Mouse (Mus musculus) testis, adult 2 months (tissue): ENCODE measurements around the gene Mavs. TPM values are rescaled to one million over a fixed set of nuclear protein-coding genes. Genes with fewer than 3 reads are reported as not detected.
A peak's percentile ranks its signal among the peaks of the same experiment; 100 is the strongest.

ENCODE experiments used
- H3K27ac ChIP-seq: fragments of 200-500 bp; 2 replicates; pipeline ENCODE4 v1.5.1; 2012; ENCODE audit warnings: low read depth, low read length; ENCODE audit not compliant: control insufficient read depth, insufficient read depth
- H3K27me3 ChIP-seq: fragments of 200-500 bp; 2 replicates; pipeline ENCODE4 v1.6.1; 2012; ENCODE audit warnings: mild to moderate bottlenecking, low read length, moderate library complexity; ENCODE audit not compliant: control insufficient read depth, insufficient read depth
- H3K36me3 ChIP-seq: fragments of 200-500 bp; 2 replicates; pipeline ENCODE4 v1.6.1; 2012; ENCODE audit warnings: mild to moderate bottlenecking, low read length; ENCODE audit not compliant: control insufficient read depth, insufficient read depth
- H3K4me1 ChIP-seq: fragments of 200-500 bp; 2 replicates; pipeline ENCODE4 v1.6.1; 2012; ENCODE audit warnings: low read length; ENCODE audit not compliant: control insufficient read depth, insufficient read depth
- H3K4me3 ChIP-seq: fragments of 200-500 bp; 2 replicates; pipeline ENCODE4 v1.5.1; 2012; ENCODE audit warnings: low read depth, mild to moderate bottlenecking, low read length, moderate library complexity, mixed read lengths; ENCODE audit not compliant: control insufficient read depth
- CTCF ChIP-seq: fragments of 200-500 bp; IDR thresholded peaks from 2 replicates; pipeline ENCODE4 v1.5.1; 2012; ENCODE audit warnings: low read depth, mild to moderate bottlenecking, inconsistent platforms, low read length, moderate library complexity; ENCODE audit not compliant: control insufficient read depth, insufficient read depth, insufficient replicate concordance
- POLR2A ChIP-seq: fragments of 200-500 bp; IDR thresholded peaks from 2 replicates; pipeline ENCODE4 v1.6.1; 2012; ENCODE audit warnings: low read depth, mild to moderate bottlenecking, inconsistent platforms, low read length, moderate library complexity; ENCODE audit not compliant: control insufficient read depth
- polyA plus RNA-seq: library from polyadenylated mRNA; depleted of rRNA; stranded (reverse); fragments of >200 nt; gene quantifications from 2 replicates; pipeline ENCODE4 v1.2.3, GENCODE M21; 2012; rRNA removed

Gene Mavs
- polyA plus RNA-seq: 13.3 and 15.6 TPM in 2 replicates

DNA sequence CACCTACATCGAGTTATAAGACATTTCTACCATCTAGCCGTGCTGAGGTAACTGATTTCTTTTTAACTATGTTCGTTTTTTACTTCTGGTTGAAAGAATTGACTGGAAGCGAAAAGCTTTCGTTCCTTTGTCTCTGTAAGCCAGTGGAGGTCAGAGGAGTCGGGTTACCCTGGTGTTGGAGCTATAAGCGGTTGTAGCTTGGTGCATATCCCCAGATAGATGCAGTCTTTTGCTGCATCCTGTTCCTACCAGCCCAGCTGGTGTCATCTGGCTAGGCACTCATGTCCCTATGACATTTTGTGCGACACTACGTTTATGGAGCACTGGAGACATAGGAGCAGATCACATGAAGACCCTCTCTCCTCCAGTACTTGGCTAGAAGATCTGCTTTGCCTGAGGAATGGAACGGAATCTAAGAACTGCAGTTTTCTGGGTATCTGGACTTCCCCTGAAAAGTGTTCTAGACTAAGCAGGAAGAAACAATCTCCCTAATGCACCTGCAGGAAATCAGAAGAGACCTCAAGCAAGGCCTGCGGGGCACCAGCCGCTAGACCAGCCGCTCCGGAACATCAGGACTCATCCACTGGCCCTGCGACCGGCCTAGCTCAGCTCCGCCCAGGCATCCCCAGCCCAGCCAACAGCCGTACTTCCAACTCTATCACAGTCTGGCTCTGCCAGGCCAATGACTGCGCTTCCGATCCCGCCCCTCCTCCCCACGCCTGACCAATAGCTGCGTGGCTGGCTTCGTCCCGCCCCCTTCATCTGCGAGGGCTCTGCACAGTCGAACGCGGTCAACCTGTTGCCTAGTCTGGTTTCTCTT, at the start of gene Mavs:
Gene Mavs, plus strand, starts transcription at position 757 of the 820 bp plus-strand sequence.
- TF ChIP-seq CTCF: no peak
- TF ChIP-seq POLR2A: peak; percentile 88
- H3K27ac ChIP-seq: peak within 1 kb of the TSS; percentile 64
- no peaks in the 10 kb centered on the region for H3K27me3 ChIP-seq
- H3K36me3 ChIP-seq: no peaks in the 10 kb centered on the region
- H3K4me1 ChIP-seq: peaks cover 15% of the 10 kb centered on the region
- H3K4me3 ChIP-seq: peak within 1 kb of the TSS; percentile 85

DNA sequence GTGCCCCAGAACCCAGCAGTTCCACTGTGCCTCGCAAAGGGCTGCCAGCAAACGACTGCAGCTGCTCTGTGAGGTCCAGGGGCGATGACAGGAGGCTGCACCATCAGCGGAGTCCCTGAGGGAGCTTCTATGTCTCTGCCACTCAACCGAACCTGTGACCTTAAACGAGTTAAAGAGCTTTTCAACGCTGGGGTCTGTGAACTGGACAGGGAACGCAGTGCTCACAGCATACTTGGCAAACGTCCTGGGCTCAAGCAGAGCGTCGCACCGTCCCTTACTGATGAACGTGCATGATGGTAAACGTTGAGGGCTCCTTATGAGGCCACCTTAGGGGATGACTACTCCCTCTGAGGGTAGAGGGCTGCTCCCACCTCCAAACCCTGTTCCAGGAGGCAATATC, 47.5 kb upstream of the Mavs start:
- H3K27ac ChIP-seq: no peak overlapping the region
- no peaks in the 10 kb centered on the region for H3K36me3 ChIP-seq
- TF ChIP-seq CTCF: no peak
- no peak for TF ChIP-seq POLR2A
- no peaks in the 10 kb centered on the region for H3K27me3 ChIP-seq
- peaks cover 10% of the 10 kb centered on the region for H3K4me1 ChIP-seq
- H3K4me3 ChIP-seq: peak overlapping the region; percentile 65

DNA sequence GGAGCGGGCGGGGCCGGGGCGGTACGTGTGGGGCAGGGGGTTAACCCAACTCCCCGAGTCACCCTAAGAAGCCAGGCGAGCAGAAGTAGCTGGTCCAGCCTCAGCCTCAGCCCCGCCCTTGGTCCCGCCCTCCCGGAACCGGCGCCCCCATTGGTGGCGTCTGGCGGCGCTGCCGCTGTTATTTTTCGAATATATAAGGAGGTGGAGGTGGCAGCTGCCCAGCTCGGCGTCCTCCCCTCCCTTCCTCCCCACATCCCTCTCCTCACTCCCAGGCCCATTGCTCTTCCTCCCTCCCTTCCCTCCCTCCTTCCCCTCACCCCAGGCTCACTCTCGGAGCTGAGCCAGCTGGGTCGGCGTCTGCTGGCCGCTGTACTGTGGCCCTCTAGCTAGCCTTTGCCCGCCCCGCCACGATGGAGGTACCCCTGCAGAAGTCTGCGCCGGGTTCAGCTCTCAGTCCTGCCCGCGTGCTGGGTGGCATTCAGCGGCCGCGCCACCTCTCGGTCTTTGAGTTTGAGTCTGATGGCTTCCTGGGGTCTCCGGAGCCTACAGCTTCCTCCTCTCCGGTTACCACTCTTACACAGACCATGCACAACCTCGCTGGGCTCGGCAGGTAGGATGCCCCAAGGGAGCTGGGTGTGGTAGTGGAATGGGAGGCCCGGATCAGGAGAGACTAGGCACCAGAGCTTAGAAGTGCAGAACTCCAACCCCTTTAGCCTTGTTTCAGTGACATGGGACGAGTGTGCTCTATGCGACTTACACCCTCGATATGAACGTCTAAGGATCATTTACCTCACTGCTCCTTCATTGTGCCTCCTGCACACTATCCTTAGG, 46.9 kb upstream of the Mavs start, which contains the start of the genes Cdc25b and Spef1:
Gene Cdc25b, plus strand, starts transcription at position 179 of the 831 bp plus-strand sequence.
Gene Spef1, minus strand, starts transcription at position 512 of the 831 bp plus-strand sequence.
- no peak within 1 kb of the TSS for H3K27ac ChIP-seq
- H3K4me1 ChIP-seq: peaks cover 10% of the 10 kb centered on the region
- no peaks in the 10 kb centered on the region for H3K27me3 ChIP-seq
- TF ChIP-seq POLR2A (no peak), CTCF (no peak)
- H3K4me3 ChIP-seq: peak within 1 kb of the TSS; percentile 80
- no peaks in the 10 kb centered on the region for H3K36me3 ChIP-seq

DNA sequence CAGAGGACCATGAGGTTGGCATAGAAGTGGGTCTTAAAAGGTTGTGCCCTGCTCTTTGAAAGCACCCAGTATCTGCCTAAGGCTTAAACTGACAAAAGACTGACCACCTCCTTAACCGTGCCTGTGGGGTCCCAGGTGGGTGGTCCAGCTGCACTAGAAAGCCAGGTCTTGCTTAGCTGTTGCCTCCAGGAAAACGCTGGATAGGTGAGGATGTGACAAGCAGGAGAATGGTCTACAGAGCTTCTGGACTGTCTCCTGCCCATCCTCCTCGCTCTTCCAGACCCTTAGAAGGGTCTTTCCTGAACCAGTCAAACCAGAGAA, 46.3 kb upstream of the Mavs start:
- TF ChIP-seq POLR2A (no peak), CTCF (no peak)
- Histone ChIP-seq H3K36me3 (no peaks in the 10 kb centered on the region), H3K4me1 (peaks cover 10% of the 10 kb centered on the region), H3K4me3 (no peak overlapping the region), H3K27me3 (no peaks in the 10 kb centered on the region), H3K27ac (no peak overlapping the region)

DNA sequence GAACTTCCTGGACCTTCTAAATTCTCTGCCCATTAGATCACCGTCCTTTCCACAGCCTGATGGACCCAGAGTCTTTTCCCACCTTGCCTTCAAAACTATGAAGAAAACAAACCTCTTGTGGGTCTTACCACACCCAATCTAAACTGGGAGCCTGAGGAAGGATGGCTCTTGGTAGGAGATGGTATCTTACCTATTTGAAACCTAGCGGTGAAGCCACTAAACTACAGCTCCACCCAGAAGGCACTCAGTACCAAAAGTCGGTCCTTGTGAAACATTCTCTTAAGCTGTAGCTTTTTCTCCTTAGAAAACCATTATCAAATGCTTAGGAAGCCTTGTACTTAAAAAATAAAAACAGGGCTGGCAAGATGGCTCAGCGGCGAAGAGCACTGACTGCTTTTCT, 45.6 kb upstream of the Mavs start:
- Histone ChIP-seq H3K4me1 (peaks cover 10% of the 10 kb centered on the region), H3K27ac (no peak overlapping the region)
- TF ChIP-seq POLR2A: no peak
- TF ChIP-seq CTCF: no peak

DNA sequence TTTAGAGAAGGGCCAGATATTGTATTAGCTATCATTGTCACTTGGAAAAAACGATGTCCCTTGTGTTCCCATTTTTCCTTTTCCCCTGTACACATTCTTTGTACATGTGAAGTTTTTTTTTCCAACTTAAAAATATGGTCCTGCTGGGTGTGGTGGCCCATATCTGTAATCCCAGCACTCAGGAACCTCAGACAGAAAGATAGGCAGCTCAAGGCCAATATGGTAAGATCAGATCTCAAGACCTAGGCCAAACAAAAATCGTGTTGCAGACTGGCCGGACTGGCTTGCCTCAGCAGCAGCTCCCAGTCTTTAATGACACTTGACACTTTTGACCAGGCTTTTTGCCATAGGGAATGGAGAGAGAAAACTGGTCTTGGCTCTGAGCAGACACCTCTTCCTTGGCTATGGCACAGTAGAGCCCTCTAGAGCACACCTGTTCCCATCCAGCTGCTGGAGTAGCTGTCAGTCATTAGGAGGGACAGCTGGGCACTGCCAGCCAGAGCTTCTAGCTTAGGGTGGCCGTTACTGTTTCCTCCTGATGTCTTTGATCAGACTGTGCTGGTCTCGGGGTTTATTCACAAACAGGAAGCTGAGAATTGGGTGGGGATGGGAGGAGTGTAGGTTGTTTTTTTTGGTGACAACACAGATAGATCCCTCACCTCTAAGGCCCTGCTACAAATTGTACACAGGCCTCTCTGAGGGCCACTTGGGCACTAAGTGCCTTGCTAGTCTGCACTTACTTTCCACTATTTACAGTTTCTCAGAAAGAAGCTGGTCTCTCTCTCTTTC, 44.1 kb upstream of the Mavs start:
- TF ChIP-seq POLR2A: no peak
- no peak for TF ChIP-seq CTCF
- Histone ChIP-seq H3K4me1 (peaks cover 10% of the 10 kb centered on the region), H3K4me3 (no peak overlapping the region), H3K36me3 (no peaks in the 10 kb centered on the region), H3K27me3 (no peaks in the 10 kb centered on the region), H3K27ac (no peak overlapping the region)

More for the DNA sequence above, 45.6 kb upstream of the Mavs start:
- H3K4me3 ChIP-seq: no peak overlapping the region
- no peaks in the 10 kb centered on the region for H3K27me3 ChIP-seq
- H3K36me3 ChIP-seq: no peaks in the 10 kb centered on the region

DNA sequence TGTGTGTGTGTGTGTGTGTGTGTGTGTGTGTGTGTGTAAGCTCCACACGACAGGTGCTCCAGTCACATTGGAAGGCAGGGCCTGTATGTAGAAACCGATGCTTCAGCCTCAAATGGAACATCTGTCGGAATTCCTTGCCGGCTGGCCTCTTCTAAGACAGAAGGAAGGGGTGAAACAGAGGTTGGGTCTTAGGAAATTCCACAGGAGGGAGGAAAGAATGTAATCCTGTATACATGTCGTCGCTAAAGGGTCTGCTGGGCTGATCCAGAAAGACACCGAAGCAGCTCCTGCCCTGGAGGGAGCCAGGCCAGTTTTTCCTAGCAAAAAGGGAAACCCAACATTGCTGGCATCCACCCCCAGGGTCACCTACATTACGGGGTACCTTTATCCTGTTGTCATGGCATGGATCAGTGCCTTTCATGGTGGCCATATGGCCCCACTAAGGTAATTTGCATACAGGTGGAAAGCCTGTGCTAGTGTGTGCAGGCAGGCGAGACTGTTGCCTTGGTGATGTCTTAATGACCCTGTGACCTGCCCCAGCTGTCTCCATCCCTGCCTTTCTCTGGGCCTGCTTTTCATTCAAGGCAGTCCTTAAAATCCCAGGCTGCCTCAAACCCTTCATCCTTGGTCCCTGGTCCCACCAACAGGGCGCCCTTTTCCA, 43.4 kb upstream of the Mavs start:
- no peak overlapping the region for H3K4me3 ChIP-seq
- H3K36me3 ChIP-seq: no peaks in the 10 kb centered on the region

More for the DNA sequence above, 43.4 kb upstream of the Mavs start:
- TF ChIP-seq CTCF (no peak), POLR2A (no peak)
- H3K27ac ChIP-seq: no peak overlapping the region
- H3K27me3 ChIP-seq: no peaks in the 10 kb centered on the region
- peaks cover 10% of the 10 kb centered on the region for H3K4me1 ChIP-seq
